Mouse (Mus musculus) midbrain, postnatal 0 days (tissue): ENCODE data around the gene Dexi. TPM values are rescaled to one million over a fixed set of nuclear protein-coding genes. Genes with fewer than 3 reads are reported as not detected.

Experiments
- ATAC-seq: fragments of 200-750 bp; cut with Nextera tagmentation; 2 replicates; pipeline ENCODE4 v1.8.0; 2017; ENCODE audit warnings: moderate number of reproducible peaks, mild to moderate bottlenecking, moderate TSS enrichment, moderate library complexity; ENCODE audit not compliant: low FRiP score
- DNase-seq: peaks from one replicate; pipeline ENCODE4 v3.0.0-alpha.2; 2015; ENCODE audit warnings: low spot score
- H3K27ac ChIP-seq: fragments of 300-500 bp; sonication (generic); 2 replicates; pipeline ENCODE4 v1.5.1; 2014; ENCODE audit warnings: low read depth, mild to moderate bottlenecking, low read length, mixed read lengths
- H3K27me3 ChIP-seq: fragments of 300-500 bp; sonication (generic); 2 replicates; pipeline ENCODE4 v1.6.1; 2014; ENCODE audit warnings: low read length, control low read depth, mixed read lengths; ENCODE audit not compliant: insufficient read depth
- H3K36me3 ChIP-seq: fragments of 300-500 bp; sonication (generic); 2 replicates; pipeline ENCODE4 v1.6.1; 2014; ENCODE audit warnings: low read length, control low read depth, mixed read lengths; ENCODE audit not compliant: insufficient read depth
- H3K4me1 ChIP-seq: fragments of 300-500 bp; sonication (generic); 2 replicates; pipeline ENCODE4 v1.6.1; 2014; ENCODE audit warnings: mild to moderate bottlenecking, control low read depth, antibody characterized with exemption, low read length, mixed read lengths; ENCODE audit not compliant: insufficient read depth
- H3K4me2 ChIP-seq: fragments of 300-500 bp; sonication (generic); 2 replicates; pipeline ENCODE4 v1.6.1; 2014; ENCODE audit warnings: low read depth, mild to moderate bottlenecking, low read length, mixed read lengths; ENCODE audit not compliant: poor library complexity, severe bottlenecking
- H3K4me3 ChIP-seq: fragments of 300-500 bp; sonication (generic); 2 replicates; pipeline ENCODE4 v1.5.1; 2014; ENCODE audit warnings: low read depth, mild to moderate bottlenecking, low read length, moderate library complexity
- H3K9ac ChIP-seq: fragments of 300-500 bp; sonication (generic); replicated peaks from 2 replicates; pipeline ENCODE4 v1.6.1; 2014; ENCODE audit warnings: mild to moderate bottlenecking, low read length, moderate library complexity, mixed read lengths; ENCODE audit not compliant: poor library complexity, severe bottlenecking
- H3K9me3 ChIP-seq: fragments of 300-500 bp; sonication (generic); 2 replicates; pipeline ENCODE4 v1.6.1; 2016; ENCODE audit warnings: low read length, control low read depth
- CTCF ChIP-seq: IDR thresholded peaks from 2 replicates; pipeline ENCODE4 v1.5.1; 2016; ENCODE audit warnings: antibody characterized with exemption, mild to moderate bottlenecking
- WGBS: fragments of 180-500 bp; shearing (Covaris S2); extraction: QIAGEN DNeasy Blood & Tissue Kit; methylation state at CpG from one replicate; pipeline ENCODE4 v1.1.7; 2014; 5-methylcytosine and 5-hydroxymethylcytosine counted together
- polyA plus RNA-seq: library from polyadenylated mRNA; unstranded; fragments of >200 nt; fragmentation: Nextera tagmentation; extraction: Ambion mirVana; gene quantifications from 2 replicates; pipeline ENCODE4 v1.2.1, GENCODE M21; 2015
- total RNA-seq: library from RNA; depleted of rRNA; stranded (reverse); fragments of >200 nt; gene quantifications from 2 replicates; pipeline ENCODE4 v1.2.3, GENCODE M21; 2014

Gene Dexi
- total and polyA plus RNA-seq, 2 experiments from 2014 or later, result 18.2 to 38.0 TPM

DNA sequence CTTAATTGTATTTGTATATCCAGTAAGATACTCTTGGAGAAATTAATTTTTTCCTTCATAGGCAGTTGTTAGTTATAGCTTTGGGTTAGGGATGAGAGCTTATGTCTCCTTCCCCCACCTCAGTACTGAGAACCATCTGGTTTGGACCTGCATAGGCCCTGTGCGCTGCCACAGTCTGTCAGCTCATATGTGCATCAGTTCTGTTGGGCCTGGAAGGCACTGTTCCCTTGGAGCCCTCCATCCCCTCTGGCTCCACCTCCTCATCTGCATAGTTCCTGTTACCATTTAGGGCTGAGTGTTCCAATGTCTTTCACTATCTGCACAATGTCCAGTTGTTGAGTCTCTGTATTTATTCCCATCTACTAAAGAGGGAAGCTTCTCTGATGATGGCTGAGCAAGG is 74.7 kb downstream of the Dexi start:
- no peak for TF ChIP-seq CTCF
- 79% methylated on average over 1 of the region's 1 CpGs for WGBS
- no peak for DNase-seq

DNA sequence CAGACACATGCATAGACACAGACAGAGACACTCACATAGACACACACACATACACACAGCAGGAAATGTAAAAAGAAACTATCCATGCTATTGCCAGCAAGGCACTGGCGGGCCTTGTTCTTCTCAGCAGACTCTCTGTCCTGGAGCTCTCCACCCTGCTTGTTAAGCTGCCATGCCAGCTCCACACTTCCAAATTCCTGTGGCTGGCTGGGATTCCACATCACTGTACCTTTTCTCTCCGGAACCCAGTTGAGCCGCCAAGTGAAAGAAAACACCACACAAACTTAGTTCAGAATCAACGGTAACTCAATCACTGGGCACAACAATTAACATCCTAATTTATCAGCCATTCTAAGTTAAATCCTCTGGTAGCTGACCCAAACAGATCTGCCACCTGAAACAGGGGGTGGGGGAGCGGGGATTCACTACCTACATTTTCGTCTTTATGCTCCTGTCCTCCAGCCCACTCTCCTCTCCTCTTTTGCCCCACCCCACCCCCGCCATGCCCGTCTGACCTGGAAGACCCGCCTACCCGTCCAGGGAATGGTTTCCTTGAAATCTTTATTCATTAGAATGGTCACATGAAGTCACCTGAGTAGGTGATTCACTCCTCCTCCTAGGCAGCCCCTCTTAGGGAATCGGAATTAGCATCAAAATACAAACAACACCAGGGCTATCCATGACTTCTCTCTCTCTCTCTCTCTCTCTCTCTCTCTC is 75.3 kb downstream of the Dexi start:
- Histone ChIP-seq H3K27ac (no peak overlapping the region), H3K4me1 (no peaks in the 10 kb centered on the region), H3K9me3 (no peaks in the 10 kb centered on the region), H3K27me3 (no peaks in the 10 kb centered on the region), H3K9ac (no peak overlapping the region), H3K4me2 (no peak overlapping the region), H3K36me3 (no peaks in the 10 kb centered on the region), H3K4me3 (no peak overlapping the region)
- ATAC-seq, result no peak
- TF ChIP-seq CTCF, result no peak
- no peak for DNase-seq
- 39% methylated on average over 11 of the region's 11 CpGs for WGBS

More for the DNA sequence above, 74.7 kb downstream of the Dexi start:
- no peaks in the 10 kb centered on the region for H3K9me3 ChIP-seq
- no peak overlapping the region for H3K4me3 ChIP-seq
- no peak for ATAC-seq
- H3K9ac ChIP-seq, result no peak overlapping the region
- H3K36me3 ChIP-seq, result no peaks in the 10 kb centered on the region
- H3K27me3 ChIP-seq, result no peaks in the 10 kb centered on the region
- no peak overlapping the region for H3K4me2 ChIP-seq
- no peak overlapping the region for H3K27ac ChIP-seq
- no peaks in the 10 kb centered on the region for H3K4me1 ChIP-seq

- Histone ChIP-seq H3K36me3 (no peaks in the 10 kb centered on the region), H3K4me2 (no peak overlapping the region), H3K4me1 (no peaks in the 10 kb centered on the region), H3K9me3 (no peaks in the 10 kb centered on the region), H3K27ac (no peak overlapping the region), H3K9ac (no peak overlapping the region), H3K27me3 (no peaks in the 10 kb centered on the region), H3K4me3 (no peak overlapping the region)
- WGBS, result 40% methylated on average over 4 of the region's 4 CpGs
- no peak for TF ChIP-seq CTCF
- DNase-seq (no peak), ATAC-seq (no peak)
Measured at GRCm38 (mm10) chr16:10465011-10465681, 77.7 kb downstream of the Dexi start.

DNA sequence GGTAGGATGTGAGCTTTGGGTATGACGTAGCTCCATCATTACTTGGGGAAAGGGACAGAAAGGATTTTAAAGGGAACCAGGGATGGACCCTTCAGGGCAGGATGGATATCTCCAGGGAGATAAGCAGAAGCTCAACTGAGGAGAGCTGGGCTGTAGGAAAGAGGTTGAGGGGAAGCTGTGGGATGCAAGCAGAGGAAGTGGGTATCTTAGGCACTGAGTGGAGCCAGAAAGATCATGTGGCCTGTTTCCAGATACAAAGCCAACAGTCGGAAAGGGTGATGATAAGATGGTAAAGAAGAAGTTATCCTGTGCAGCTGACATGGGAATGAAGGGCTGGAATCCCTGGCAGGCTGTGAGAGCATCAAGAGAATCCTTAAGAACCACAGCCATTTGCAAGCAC is 81.7 kb downstream of the Dexi start:
- 83% methylated on average over 2 of the region's 2 CpGs for WGBS
- no peak for ATAC-seq
- no peaks in the 10 kb centered on the region for H3K36me3 ChIP-seq

GRCm38 (mm10) chr16:10460188-10460587 is 82.7 kb downstream of the Dexi start:
- Histone ChIP-seq H3K27ac (no peak overlapping the region), H3K36me3 (no peaks in the 10 kb centered on the region), H3K9ac (no peak overlapping the region), H3K4me3 (no peak overlapping the region), H3K4me2 (no peak overlapping the region), H3K9me3 (no peaks in the 10 kb centered on the region), H3K4me1 (no peaks in the 10 kb centered on the region), H3K27me3 (no peaks in the 10 kb centered on the region)
- DNase-seq (no peak), ATAC-seq (no peak)
- no peak for TF ChIP-seq CTCF
- WGBS, result 69% methylated on average over 2 of the region's 2 CpGs

More for the DNA sequence above, 81.7 kb downstream of the Dexi start:
- no peak overlapping the region for H3K27ac ChIP-seq
- no peak for TF ChIP-seq CTCF
- no peaks in the 10 kb centered on the region for H3K4me1 ChIP-seq
- no peaks in the 10 kb centered on the region for H3K9me3 ChIP-seq
- DNase-seq, result no peak
- H3K9ac ChIP-seq, result no peak overlapping the region
- no peak overlapping the region for H3K4me2 ChIP-seq
- H3K4me3 ChIP-seq, result no peak overlapping the region
- H3K27me3 ChIP-seq, result no peaks in the 10 kb centered on the region

DNA sequence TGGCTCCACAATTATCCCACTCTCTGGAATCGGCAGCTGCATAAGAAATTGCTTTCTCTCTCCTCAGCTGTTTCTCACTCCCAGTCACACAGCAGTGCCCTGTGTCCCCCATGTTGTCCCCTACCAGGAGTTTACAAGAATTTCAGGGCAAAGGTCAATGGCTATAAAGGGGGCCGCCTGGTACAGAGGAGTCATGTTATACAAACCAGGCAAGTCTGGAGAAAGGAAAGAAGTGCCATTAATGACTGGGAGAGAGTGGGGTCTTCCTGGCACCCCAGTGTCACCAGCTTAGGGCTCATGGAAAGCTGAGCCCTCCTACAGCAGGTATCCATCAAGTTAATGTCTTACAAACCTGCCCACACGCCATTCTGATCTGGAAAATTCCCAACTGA is 88.3 kb downstream of the Dexi start:
- Histone ChIP-seq H3K27me3 (no peaks in the 10 kb centered on the region), H3K9me3 (no peaks in the 10 kb centered on the region), H3K4me3 (no peak overlapping the region), H3K4me2 (no peak overlapping the region), H3K36me3 (no peaks in the 10 kb centered on the region), H3K27ac (no peak overlapping the region), H3K9ac (no peak overlapping the region), H3K4me1 (no peaks in the 10 kb centered on the region)
- 73% methylated on average over 3 of the region's 3 CpGs for WGBS
- TF ChIP-seq CTCF, result no peak
- ATAC-seq, result no peak
- DNase-seq, result no peak
